Mouse (Mus musculus) thymus, adult 2 months (tissue): Measurements from ENCODE around the gene Ttll3. TPM values are rescaled to one million over a fixed set of nuclear protein-coding genes. Genes with fewer than 3 reads are reported as not detected.
A peak's percentile ranks its signal among the peaks of the same experiment; 100 is the strongest.

Experiments used
- DNase-seq: peaks from one replicate; pipeline ENCODE4 v3.0.0; 2021
- H3K27ac ChIP-seq: fragments of 200-500 bp; 2 replicates; pipeline ENCODE4 v1.5.1; 2012; ENCODE audit warnings: low read length, control low read depth; ENCODE audit not compliant: control insufficient read depth, insufficient read depth
- H3K27me3 ChIP-seq: fragments of 200-500 bp; 2 replicates; pipeline ENCODE4 v1.6.1; 2012; ENCODE audit warnings: mild to moderate bottlenecking, low read length, moderate library complexity, mixed read lengths; ENCODE audit not compliant: control insufficient read depth, insufficient read depth
- H3K36me3 ChIP-seq: fragments of 200-500 bp; 2 replicates; pipeline ENCODE4 v1.6.1; 2012; ENCODE audit warnings: mild to moderate bottlenecking, low read length, moderate library complexity; ENCODE audit not compliant: control insufficient read depth, insufficient read depth
- H3K4me1 ChIP-seq: fragments of 200-500 bp; replicated peaks from 2 replicates; pipeline ENCODE4 v1.6.1; 2012; ENCODE audit warnings: low read length; ENCODE audit not compliant: control insufficient read depth, insufficient read depth
- H3K4me3 ChIP-seq: fragments of 200-500 bp; 2 replicates; pipeline ENCODE4 v1.5.1; 2012; ENCODE audit warnings: mild to moderate bottlenecking, low read length, control low read depth, moderate library complexity; ENCODE audit not compliant: control insufficient read depth, insufficient read depth
- CTCF ChIP-seq: fragments of 200-500 bp; IDR thresholded peaks from 2 replicates; pipeline ENCODE4 v1.5.1; 2012; ENCODE audit warnings: mild to moderate bottlenecking, control low read depth, low read length, moderate library complexity, borderline replicate concordance; ENCODE audit not compliant: control insufficient read depth, poor library complexity, insufficient read depth; ENCODE audit errors: extremely low read depth
- POLR2A ChIP-seq: fragments of 200-500 bp; IDR thresholded peaks from 2 replicates; pipeline ENCODE4 v1.6.1; 2012; ENCODE audit warnings: mild to moderate bottlenecking, low read length, control low read depth, moderate library complexity; ENCODE audit not compliant: control insufficient read depth, poor library complexity, insufficient read depth; ENCODE audit errors: extremely low read depth
- WGBS: fragments of 180-500 bp; shearing (Covaris S2); methylation state at CpG from one replicate; pipeline ENCODE4 v1.1.7; 2018; 5-methylcytosine and 5-hydroxymethylcytosine counted together
- polyA plus RNA-seq: library from polyadenylated mRNA; depleted of rRNA; stranded (reverse); fragments of >200 nt; gene quantifications from 2 replicates; pipeline ENCODE4 v1.2.3, GENCODE M21; 2012; rRNA removed

Gene Ttll3
- polyA plus RNA-seq = 38.4 and 43.1 TPM in 2 replicates

DNA sequence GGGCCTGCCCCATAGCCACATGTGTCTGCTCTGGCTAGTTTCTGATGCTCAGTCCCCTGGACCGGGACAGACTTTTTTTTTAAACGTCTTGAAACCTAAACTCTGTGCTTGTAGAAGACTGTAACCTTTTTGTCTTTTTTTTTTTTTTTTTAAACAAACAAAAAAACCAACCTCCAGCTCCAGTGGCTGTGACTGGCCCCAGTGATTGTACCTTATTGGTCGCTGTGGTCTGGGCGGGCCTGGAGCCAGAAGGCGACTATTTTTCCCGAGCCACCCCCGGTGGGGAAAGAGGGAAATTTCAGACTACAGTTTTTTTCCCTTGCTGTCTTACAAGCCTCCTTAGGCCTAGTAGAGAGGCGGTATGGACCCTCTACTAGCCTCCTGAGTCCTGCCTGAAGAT lies at the start of gene Ttll3:
Ttll3 (plus strand) TSS at position 301 of the 400 bp plus-strand sequence.
- no peak for TF ChIP-seq CTCF
- TF ChIP-seq POLR2A = no peak
- WGBS = 93% methylated on average over 8 of the region's 8 CpGs
- peaks cover 72% of the 10 kb centered on the region for H3K36me3 ChIP-seq
- H3K4me3 ChIP-seq = no peak within 1 kb of the TSS
- DNase-seq = no peak
- H3K27me3 ChIP-seq = no peaks in the 10 kb centered on the region
- no peak within 1 kb of the TSS for H3K27ac ChIP-seq
- no peaks in the 10 kb centered on the region; the same call in 1 of the 2 replicates for H3K4me1 ChIP-seq

DNA sequence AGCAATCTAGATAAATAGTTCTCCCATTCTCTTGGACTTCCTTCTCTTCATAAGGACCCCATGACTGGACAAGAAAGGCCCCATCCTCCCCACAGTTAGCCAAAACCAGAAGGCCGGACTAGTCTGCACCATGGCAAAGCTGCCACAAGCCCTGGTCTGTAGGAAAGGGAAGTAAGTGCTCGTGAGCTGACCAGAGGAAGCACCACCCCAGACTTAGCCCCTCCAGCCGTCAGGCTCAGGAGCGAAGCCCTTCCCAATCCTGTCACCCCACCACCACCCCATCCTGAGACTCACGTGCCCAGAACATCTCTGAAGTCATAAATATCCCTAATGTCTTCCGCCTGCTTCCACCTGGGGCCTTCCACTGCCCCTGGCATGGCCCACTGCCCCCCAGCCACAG lies 47.5 kb upstream of the Ttll3 start:
- Histone ChIP-seq H3K4me1 (peaks cover 4% of the 10 kb centered on the region; the same call in 1 of the 2 replicates), H3K27me3 (no peaks in the 10 kb centered on the region), H3K27ac (no peak overlapping the region), H3K36me3 (no peaks in the 10 kb centered on the region), H3K4me3 (no peak overlapping the region)
- no peak for DNase-seq
- WGBS = 74% methylated on average over 6 of the region's 6 CpGs
- TF ChIP-seq POLR2A (no peak), CTCF (no peak)

DNA sequence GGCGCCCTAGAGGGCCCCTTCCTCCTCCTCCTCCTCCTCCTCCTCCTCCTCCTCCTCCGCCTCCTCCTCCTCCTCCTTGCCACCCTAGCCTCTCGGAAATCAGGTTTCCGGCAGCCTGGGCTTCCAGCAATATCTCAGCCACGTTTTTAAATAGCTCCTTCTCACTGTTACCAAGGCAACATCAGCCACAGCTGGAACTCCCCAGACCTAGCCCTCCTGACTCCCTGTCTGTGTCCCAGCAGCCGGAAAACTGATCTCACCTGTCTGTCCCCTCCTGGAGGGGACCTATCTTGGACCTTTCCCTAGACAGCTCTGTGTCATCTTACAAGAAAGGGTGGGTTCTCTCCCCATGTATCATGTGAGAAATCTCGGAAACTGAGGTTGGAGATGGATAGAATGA lies 46.8 kb upstream of the Ttll3 start:
- DNase-seq = no peak
- Histone ChIP-seq H3K4me1 (peaks cover 4% of the 10 kb centered on the region; the same call in 1 of the 2 replicates), H3K27me3 (no peaks in the 10 kb centered on the region), H3K4me3 (no peak overlapping the region), H3K27ac (no peak overlapping the region), H3K36me3 (no peaks in the 10 kb centered on the region)
- 65% methylated on average over 4 of the region's 7 CpGs for WGBS
- TF ChIP-seq POLR2A (no peak), CTCF (no peak)

DNA sequence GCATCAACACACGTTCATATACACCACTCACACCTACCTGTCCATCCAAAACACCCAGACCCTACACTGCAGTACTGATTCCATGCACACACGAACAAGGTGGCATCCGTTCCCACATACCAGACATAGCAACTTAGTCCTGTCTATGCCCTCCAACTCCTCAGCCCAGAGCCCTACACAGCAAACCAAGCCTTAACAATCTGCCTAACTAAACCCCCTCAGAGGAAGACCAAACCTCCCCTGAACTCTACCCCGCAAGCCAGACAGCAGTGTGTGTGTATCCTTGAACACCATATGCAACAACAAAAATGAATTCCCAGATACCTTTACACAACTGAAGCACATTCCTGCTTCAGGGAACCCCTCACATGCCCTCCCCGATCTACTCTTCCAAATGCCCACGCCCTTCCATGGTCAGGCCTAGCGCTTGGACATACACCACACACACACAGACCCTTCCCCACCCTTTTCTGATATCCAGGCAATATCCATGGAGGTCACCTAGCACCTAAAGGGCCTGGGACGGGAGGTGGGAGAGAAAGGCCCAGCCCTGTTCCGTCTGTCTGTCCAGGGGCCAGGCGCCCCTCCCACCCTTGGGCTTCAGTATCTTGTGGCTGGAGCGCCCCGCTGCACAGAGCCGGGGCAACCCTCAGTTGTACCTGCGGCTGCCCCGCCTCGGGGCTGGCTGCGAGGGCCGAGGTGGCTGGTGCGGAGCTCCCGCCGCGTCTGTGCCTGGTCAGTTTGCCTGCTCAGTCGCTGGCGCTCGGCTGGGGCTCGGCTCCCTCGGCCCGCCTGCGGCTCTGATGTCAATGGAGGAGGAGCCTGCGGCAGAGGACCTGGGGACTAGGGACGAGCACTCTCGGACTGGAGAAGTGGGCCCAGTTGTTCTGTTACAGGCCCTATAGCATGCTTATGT lies 45.6 kb upstream of the Ttll3 start, which contains the start of gene Camk1:
Camk1 (minus strand) TSS at position 808 of the 916 bp plus-strand sequence.
- H3K4me1 ChIP-seq = peaks cover 4% of the 10 kb centered on the region; the same call in 1 of the 2 replicates
- no peak within 1 kb of the TSS for H3K27ac ChIP-seq
- WGBS = 22% methylated on average over 32 of the region's 32 CpGs
- H3K4me3 ChIP-seq = peak within 1 kb of the TSS; percentile 5
- TF ChIP-seq CTCF (no peak), POLR2A (no peak)
- no peak for DNase-seq
- H3K27me3 ChIP-seq = no peaks in the 10 kb centered on the region
- H3K36me3 ChIP-seq = no peaks in the 10 kb centered on the region

DNA sequence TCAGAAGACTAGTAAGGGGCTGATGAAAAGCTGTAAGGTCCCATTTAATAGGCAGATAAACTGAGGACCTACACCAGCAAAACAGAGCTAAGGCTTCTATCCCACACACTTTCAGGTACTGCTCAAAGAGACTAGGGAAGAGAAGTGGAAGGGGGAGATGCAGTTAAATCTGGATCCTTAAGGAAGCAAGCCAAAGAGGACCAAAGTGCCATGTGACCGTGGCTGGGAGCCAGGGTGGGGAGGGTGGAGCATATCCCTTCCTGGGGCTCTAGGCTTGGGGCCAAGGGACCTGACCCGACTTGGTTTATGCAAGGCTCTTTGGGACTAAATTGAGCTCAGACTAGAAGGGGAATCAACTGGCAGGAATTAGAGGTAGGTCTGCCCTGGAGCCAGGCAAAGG lies 44.7 kb upstream of the Ttll3 start:
- no peak overlapping the region for H3K4me3 ChIP-seq
- no peak for TF ChIP-seq POLR2A
- no peak for TF ChIP-seq CTCF
- H3K27ac ChIP-seq = no peak overlapping the region
- H3K27me3 ChIP-seq = no peaks in the 10 kb centered on the region
- 55% methylated on average over 2 of the region's 2 CpGs for WGBS
- H3K36me3 ChIP-seq = no peaks in the 10 kb centered on the region
- H3K4me1 ChIP-seq = peaks cover 4% of the 10 kb centered on the region; the same call in 1 of the 2 replicates
- DNase-seq = no peak

DNA sequence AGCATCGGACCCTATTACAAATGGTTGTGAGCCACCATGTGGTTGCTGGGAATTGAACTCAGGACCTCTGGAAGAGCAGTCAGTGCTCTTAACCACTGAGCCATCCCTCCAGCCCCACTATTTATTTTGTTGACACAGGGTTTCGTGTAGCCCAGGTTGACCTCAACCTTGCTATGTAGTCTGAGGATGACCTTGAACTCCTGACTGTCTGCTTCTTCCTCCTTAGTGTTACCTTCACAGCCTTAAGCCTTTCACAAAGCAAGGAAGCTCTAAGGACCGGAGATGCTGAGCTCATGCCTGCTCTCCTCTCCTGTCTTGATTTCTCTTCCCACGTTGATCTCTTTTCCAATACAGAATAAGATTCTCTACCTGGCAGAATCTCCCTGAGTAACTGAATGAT lies 42.2 kb upstream of the Ttll3 start:
- H3K27ac ChIP-seq = no peak overlapping the region
- DNase-seq = no peak
- 94% methylated on average over 4 of the region's 4 CpGs for WGBS
- no peaks in the 10 kb centered on the region for H3K36me3 ChIP-seq
- H3K4me3 ChIP-seq = no peak overlapping the region
- peaks cover 4% of the 10 kb centered on the region; the same call in 1 of the 2 replicates for H3K4me1 ChIP-seq
- no peaks in the 10 kb centered on the region for H3K27me3 ChIP-seq
- TF ChIP-seq POLR2A (no peak), CTCF (no peak)
